ENCODE assay signal across 9 mouse cellular contexts in genomic region chr6:83598646-83599045, GRCm38 (mm10). TPM values are rescaled to one million over a fixed set of nuclear protein-coding genes. Genes with fewer than 3 reads are reported as not detected.
DNase-seq lines count a peak whose midpoint lies in the region; ATAC-seq lines count a peak whose summit lies in the region.
"Had no signal": no experiment of that assay in that cellular context is flagged by ENCODE, and none has a peak within 500 bp of the region (broad histone marks: within the 10 kb centered on the region; RNA-seq: fewer than 3 reads in every experiment).

No protein-coding gene starts in this region.

- no peak for ATAC-seq in embryonic facial prominence, embryonic 13.5 days (ENCODE audit: insufficient number of reproducible peaks, insufficient read depth, low FRiP score, low TSS enrichment, low read depth)
- ATAC-seq in heart, embryonic 15.5 days (replicated peaks; ENCODE audit: insufficient number of reproducible peaks, insufficient read depth, low FRiP score, low read depth) = peak; percentile 22; the same call in 1 of the 2 replicates

- no peaks in the 10 kb centered on the region for H3K27me3 ChIP-seq in embryonic facial prominence, embryonic 13.5 days
- no peaks in the 10 kb centered on the region for H3K27me3 ChIP-seq in heart, embryonic 15.5 days

- H3K9me3 ChIP-seq in embryonic facial prominence, embryonic 13.5 days = no peaks in the 10 kb centered on the region
- no peaks in the 10 kb centered on the region for H3K9me3 ChIP-seq in heart, embryonic 15.5 days (replicated peaks)

- 0 out of 2 replicates have a peak overlapping the region, but pooled peaks have one; percentile 51 for H3K9ac ChIP-seq in embryonic facial prominence, embryonic 13.5 days
- H3K9ac ChIP-seq in heart, embryonic 15.5 days = no peak overlapping the region

- no peaks in the 10 kb centered on the region for H3K36me3 ChIP-seq in embryonic facial prominence, embryonic 13.5 days
- no peaks in the 10 kb centered on the region for H3K36me3 ChIP-seq in heart, embryonic 15.5 days

- no peaks in the 10 kb centered on the region for H3K4me1 ChIP-seq in embryonic facial prominence, embryonic 13.5 days
- peaks cover 23% of the 10 kb centered on the region for H3K4me1 ChIP-seq in heart, embryonic 15.5 days (replicated peaks)

- peak overlapping the region; percentile 62 for H3K4me2 ChIP-seq in embryonic facial prominence, embryonic 13.5 days
- peak overlapping the region; percentile 58 for H3K4me2 ChIP-seq in heart, embryonic 15.5 days

- DNase-seq in cerebellum, adult 11 months = peak; percentile 18
- no peak for DNase-seq in cerebellum, adult 11-12 months
- peak; percentile 43 for DNase-seq in adrenal gland, adult 2 months
- peak; percentile 51 for DNase-seq in kidney, postnatal 10 days
- peak; percentile 62 for DNase-seq in lung, postnatal 14 days
- DNase-seq in right cerebral cortex, postnatal 14 days = peak; percentile 40

- 12% methylated on average over 9 of the region's 9 CpGs for WGBS in embryonic facial prominence, embryonic 13.5 days
- WGBS in heart, embryonic 15.5 days = 6% methylated on average over 9 of the region's 9 CpGs

- no peak overlapping the region for H3K27ac ChIP-seq in embryonic facial prominence, embryonic 13.5 days
- no peak overlapping the region for H3K27ac ChIP-seq in heart, embryonic 15.5 days

- H3K4me3 ChIP-seq in embryonic facial prominence, embryonic 13.5 days = peak overlapping the region; percentile 39
- H3K4me3 ChIP-seq in heart, embryonic 15.5 days = peak overlapping the region; percentile 30

RNA-seq across cellular contexts. Expression of gene Stambp, which starts 26.1 kb away (rescaled TPM):
- total RNA-seq in adrenal gland, adult 2 months (2021) = 10 to 100 TPM; 22.3 to 22.7 TPM
- 4.0 and 4.4 TPM in 2 replicates for polyA plus RNA-seq in adrenal gland, adult 2 months (2012; rRNA removed)
- 23.0 and 26.3 TPM in 2 replicates for polyA plus RNA-seq in embryonic facial prominence, embryonic 13.5 days (2015; fragmentation: Nextera tagmentation; extraction: Ambion mirVana)
- 22.0 and 23.6 TPM in 2 replicates for polyA plus RNA-seq in heart, embryonic 15.5 days (2015; fragmentation: Nextera tagmentation; extraction: Ambion mirVana)

RNA-seq across cellular contexts. Expression of gene Clec4f, which starts 57.3 kb away (rescaled TPM):
- total RNA-seq in adrenal gland, adult 2 months (2021) = under 1 TPM in 1 of 2 experiments, not detected in 1; 0.23 TPM
- polyA plus RNA-seq in adrenal gland, adult 2 months (2012; rRNA removed) = not detected in 2 replicates
- 0.28 TPM in 1 of 2 replicates, not detected in the other for polyA plus RNA-seq in embryonic facial prominence, embryonic 13.5 days (2015; fragmentation: Nextera tagmentation; extraction: Ambion mirVana)
- polyA plus RNA-seq in heart, embryonic 15.5 days (2015; fragmentation: Nextera tagmentation; extraction: Ambion mirVana) = 0.19 and 0.50 TPM in 2 replicates
- total RNA-seq: layer of hippocampus, adult 18-20 months had no signal
